Mouse (Mus musculus): ENCODE data around the gene Trem3.

Trem3 gene

DNA sequence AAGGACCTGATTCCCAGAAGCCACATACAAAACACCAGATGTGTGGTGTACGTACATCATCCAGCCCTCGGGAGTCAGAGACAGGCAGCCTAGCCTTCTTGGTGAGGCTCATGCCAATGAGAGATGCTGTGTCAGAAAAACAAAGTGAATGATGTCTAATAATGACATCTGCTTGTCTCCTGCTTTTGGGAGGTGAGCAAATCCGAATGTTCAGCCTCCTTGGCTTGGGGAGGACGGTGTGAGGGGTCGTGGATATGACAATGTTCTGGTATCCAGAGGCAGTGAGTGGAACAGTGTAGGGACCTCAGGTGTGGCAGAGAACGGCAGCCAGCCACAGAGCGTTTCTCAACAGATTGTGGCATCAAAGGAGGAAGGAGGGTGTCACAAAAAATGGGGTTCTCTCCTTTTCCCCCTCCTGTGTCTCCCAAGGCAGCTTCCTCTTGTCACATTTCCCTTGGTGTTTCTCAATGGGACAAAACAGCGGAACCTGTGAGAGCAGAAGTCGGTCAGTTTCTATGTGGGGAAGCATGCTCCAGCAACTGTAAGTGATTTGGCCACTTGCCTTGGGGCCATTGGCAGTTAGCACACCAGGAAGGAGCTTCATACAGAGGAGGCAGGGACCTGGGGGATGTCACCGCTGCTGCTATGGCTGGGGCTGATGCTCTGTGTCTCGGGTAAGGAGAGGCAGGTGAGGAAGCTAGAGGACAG, at the start of gene Trem3:
TSS of gene Trem3 (plus strand) at position 557 of the 708 bp plus-strand sequence.
- peak; percentile 20 to 49 for DNase-seq (ENCODE audit: low spot score in 2 of 2)

- DNase-seq (ENCODE audit: low spot score in 2 of 2) = no peak
Observed at GRCm38 (mm10) chr17:48203086-48203485, 44.5 kb upstream of the Trem3 start.

DNA sequence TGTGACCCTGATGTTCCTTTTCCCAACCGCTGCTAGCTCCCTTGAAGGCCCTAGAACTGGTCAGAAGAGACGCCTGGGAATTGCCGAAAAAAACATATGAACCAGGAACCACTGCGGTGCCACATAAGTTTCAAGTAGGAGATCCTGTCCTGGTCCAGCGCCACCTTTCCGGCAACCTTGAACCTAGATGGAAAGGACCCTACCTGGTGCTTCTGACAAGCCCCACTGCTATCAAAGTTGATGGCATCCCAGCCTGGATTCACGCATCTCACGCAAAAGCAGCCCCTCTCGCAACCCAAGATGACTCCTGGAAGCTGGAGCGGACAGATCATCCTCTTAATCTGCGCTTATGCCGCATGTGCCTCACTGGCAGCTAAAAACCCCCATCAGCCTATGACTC, 35.0 kb upstream of the Trem3 start:
- DNase-seq (ENCODE audit: low spot score in 2 of 2) = no peak

- no peak for DNase-seq (ENCODE audit: low spot score in 2 of 2)
Observed at GRCm38 (mm10) chr17:48213511-48213910, 34.1 kb upstream of the Trem3 start.

DNA sequence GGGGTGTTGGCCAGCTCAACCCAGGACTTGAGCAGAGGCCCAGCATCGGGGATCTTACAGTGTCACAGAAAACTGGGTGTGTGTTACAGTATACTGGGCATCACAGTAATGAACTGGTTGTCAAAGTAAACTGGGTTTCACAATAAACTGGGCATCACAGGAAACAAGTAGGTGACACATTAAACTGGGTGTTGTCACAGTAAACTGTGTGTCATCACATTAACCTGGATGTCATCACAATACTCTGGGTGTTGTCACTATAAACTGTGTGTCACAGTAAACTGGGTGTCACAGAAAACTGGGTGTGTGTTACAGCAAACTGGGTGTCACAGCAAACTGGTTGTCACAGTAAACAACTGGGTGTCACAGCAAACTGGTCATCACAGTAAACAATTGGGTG, 32.1 kb upstream of the Trem3 start:
- DNase-seq (ENCODE audit: low spot score in 2 of 2) = no peak

DNA sequence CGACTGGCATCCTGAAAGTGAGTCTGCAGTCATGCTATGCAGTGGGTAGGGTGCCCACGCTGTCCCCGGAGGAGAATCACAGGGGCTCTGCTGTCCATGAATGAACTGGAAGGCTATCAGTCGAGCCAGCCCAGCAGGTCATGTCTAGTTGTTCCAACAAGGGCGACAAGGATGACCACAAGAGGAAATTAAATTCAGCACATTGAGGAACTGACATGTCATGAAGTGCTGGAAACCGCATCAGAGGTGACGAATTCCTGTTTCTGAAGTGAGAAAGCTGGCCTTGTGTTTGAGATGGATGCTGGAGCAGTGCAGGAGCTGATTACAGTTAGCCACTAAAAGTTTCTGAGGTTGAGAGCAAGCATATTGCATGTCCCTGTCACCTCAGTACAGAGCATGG, 16.9 kb upstream of the Trem3 start:
- DNase-seq (ENCODE audit: low spot score in 2 of 2) = peak in 1 of 2 experiments; percentile 9

DNA sequence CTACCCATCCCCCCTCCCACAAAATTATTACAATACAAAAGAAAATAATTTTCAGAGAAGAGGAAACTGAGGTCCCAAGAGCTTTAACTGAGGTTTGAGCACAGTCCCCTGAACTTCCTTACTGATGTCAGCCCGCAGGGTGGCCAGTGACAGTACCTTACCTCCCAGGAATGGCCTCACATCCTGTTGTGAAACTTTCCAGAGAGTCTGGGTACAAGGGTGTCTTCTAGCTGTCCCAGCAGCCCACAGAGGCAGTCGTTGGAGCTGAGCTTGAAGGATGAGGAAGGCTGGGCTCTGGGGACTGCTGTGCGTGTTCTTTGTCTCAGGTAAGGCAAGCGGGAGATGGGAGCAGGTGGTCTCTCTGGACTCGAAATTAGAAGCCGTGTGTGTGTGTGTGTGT, 15.1 kb upstream of the Trem3 start, which contains the start of gene Trem1:
TSS of gene Trem1 (plus strand) at position 251 of the 400 bp plus-strand sequence.
- peak; percentile 32 to 44 for DNase-seq (ENCODE audit: low spot score in 2 of 2)

DNA sequence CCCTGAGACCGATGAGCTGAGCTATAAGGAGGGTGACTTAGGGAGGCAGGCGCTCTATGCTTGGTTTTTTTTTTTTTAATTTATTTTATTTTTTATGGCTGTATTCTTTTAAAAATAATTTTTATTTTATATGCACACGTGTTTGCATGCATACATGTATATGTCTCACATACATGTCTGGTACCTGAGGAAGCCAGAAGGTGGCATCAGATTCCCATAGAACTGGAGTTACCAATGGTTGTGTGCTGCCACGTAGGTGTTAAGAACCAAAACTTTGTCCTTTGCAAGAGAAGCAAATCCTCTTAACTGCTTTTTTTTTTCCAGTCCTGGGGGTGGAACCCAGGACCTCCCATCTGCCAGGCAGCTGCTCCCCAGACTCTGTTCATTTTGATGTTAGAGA, 13.8 kb upstream of the Trem3 start:
- no peak for DNase-seq (ENCODE audit: low spot score in 2 of 2)

- DNase-seq (ENCODE audit: low spot score in 2 of 2) = no peak
Observed at GRCm38 (mm10) chr17:48234550-48234949, 13.0 kb upstream of the Trem3 start.

- no peak for DNase-seq (ENCODE audit: low spot score in 2 of 2)
Observed at GRCm38 (mm10) chr17:48235773-48236370, 11.7 kb upstream of the Trem3 start.

DNA sequence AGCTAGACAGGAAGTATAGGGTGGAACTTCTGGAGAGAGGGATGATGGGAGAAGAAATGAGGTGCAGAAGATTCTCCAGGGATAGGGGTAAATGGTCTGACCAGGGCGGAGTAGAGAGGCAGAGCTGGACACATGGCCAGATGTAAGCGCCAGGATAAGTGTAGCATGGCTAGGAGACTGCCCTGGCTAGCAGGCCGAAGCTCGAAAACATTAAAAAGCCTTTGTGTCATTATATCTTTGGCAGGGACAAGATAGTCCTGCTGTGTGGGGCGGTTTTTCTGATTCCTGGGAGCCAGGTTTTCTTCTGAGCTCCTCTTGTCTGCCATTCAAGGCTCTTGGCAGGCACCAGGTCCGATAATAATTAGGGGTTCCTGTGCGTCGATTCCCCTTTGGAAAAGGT, 10.0 kb upstream of the Trem3 start:
- DNase-seq (ENCODE audit: low spot score in 2 of 2) = no peak

DNA sequence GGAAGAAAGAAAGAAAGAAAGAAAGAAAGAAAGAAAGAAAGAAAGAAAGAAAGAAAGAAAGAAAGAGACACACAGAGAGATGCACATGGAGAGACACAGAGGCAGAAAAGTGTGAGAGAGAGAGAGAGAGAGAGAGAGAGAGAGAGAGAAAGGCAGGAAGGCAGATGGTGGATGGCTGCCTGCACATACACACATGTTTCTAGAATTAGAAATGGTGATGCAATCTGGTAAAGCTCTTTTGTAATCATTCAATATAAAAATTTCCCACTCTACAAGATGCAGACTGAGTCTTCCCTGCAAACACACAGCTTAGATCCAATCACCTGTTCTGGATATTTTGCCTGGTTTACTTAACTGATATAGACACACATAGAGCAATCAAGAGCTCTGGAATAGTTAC, 1.5 kb downstream of the Trem3 start:
- DNase-seq (ENCODE audit: low spot score in 2 of 2) = no peak

DNA sequence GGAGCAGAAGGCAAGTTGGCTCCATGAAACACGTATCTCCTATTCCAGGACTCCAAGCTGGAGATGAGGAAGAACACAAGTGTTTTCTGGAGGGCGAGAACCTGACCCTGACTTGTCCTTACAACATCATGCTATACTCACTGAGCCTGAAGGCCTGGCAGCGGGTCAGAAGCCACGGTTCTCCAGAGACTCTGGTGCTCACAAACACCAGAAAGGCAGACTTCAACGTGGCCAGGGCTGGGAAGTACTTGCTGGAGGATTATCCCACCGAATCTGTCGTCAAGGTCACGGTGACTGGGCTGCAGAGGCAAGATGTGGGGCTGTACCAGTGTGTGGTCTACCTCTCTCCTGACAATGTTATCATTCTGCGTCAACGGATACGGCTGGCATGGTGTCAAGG, 1.9 kb downstream of the Trem3 start:
- DNase-seq (ENCODE audit: low spot score in 2 of 2) = no peak

- DNase-seq (ENCODE audit: low spot score in 2 of 2) = no peak
Observed at GRCm38 (mm10) chr17:48250631-48251030, 3.1 kb downstream of the Trem3 start.

- no peak for DNase-seq (ENCODE audit: low spot score in 2 of 2)
Observed at GRCm38 (mm10) chr17:48256575-48256974, 9.0 kb downstream of the Trem3 start.

DNA sequence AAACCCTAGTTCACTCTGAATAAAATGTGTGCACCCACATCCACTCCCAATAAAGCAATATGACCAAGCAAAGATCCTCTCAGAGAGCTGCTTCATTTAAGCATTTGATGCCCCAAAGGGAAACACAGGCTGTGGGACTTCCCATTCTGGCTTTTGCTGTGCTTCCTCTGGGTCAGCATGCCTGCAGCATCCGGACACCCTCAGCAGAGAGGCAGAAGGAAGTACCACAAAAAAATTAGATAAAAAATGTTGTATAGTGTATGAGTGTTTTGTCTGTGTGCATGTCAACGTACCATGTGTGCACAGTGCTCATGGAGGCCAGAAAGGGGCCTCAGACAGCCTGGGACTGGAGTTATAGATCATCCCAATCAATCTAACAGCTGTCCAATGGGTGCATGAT, 14.3 kb downstream of the Trem3 start:
- DNase-seq (ENCODE audit: low spot score in 2 of 2) = peak; percentile 25 to 42

DNA sequence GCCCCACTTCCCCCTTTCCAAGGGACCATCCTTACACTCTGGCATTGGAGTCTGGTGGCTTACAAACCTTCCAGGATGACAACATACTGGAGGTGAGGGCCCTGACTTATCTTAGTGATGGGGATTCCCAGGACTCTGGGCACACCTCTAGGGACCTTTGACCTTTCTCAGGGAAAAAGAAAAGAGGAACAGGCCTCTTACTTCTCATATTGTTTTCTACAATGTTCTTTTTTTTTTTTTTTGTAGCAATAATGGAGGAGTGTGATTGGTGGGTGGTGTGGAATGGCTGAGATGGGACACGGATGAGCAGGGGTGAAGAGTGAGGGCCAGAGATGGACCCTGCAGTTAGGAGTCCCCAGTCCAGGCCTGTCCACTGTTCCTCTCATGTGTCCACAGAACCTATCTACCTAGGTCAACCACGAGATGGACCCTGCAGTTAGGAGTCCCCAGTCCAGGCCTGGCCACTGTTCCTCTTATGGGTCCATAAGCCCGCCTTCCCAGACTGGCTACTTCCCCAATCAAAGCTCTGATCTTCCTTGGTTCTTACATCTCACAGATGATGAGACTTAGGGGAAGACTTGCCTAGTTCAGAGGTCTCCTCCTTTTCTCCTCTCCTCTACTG, 16.3 kb downstream of the Trem3 start, which contains the start of gene Treml4:
TSS of gene Treml4 (plus strand) at position 555 of the 622 bp plus-strand sequence.
- DNase-seq (ENCODE audit: low spot score in 2 of 2) = no peak

DNA sequence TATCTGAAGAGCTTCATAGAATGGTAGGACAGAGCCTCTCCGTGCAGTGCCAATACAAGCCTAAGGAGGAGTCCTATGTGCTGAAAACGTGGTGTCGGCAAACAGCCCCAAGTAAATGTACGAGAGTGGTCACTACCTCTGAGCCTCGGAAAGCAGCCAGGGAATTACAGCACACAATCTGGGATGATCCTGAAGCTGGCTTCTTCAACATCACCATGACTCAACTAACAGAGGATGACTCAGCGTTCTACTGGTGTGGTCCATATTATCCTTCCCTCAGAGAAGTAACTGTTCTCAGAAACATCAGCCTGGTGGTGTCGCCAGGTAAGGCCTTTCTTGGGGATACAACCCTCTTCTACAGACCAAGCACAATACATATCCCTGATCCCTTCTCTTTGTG, 17.1 kb downstream of the Trem3 start:
- DNase-seq (ENCODE audit: low spot score in 2 of 2) = no peak

DNA sequence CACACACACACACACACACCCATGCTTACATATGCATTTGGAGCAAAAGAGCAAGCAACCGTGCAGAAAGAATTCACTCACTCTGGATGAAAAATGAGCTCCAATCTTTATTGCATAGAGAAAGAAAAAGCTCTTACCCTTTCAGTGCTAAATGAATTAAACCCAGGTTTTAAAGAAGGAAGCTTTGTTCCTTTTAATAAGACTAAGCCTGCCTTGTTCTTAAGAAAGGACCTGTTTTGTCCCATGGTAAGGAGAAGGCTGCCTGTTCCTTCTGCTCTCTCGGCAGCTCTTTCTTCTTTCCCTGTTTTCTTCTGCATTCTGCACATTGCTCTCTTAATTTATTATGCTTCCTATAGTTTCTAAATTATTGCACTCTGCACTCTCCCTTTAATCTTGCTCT, 18.6 kb downstream of the Trem3 start:
- DNase-seq (ENCODE audit: low spot score in 2 of 2) = no peak

DNA sequence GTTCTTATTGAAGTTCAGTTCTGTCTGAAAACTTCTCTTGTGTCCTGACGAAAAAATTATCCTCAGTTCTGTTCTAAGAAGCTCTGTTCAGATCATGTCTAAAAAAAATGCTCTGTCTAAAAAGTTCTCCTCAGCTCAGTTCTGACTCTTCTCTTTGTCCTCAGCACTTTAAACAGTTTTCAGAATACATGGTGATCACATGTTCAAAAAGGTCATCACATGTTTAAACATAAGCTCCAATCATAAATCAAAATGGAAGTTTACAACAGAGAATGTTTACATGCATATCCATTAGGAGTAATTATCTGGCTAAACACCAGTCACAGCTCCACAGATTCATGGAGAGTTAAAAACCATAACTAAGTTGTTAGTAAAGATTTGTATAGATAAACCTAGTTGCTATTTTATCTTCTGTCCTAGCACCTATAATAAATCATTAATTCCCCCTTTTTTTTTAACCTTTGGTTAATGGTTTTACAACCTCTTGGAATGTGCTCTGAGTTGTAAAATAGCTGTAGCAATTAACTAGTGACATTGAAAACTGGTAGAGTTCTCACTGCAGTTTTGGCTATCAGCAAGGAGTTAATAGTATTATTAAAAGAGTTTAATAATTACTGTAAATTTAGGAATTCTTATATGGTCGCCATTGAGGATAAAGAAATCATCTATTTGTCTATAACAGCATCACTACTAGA, 19.2 kb downstream of the Trem3 start:
- no peak for DNase-seq (ENCODE audit: low spot score in 2 of 2)

DNA sequence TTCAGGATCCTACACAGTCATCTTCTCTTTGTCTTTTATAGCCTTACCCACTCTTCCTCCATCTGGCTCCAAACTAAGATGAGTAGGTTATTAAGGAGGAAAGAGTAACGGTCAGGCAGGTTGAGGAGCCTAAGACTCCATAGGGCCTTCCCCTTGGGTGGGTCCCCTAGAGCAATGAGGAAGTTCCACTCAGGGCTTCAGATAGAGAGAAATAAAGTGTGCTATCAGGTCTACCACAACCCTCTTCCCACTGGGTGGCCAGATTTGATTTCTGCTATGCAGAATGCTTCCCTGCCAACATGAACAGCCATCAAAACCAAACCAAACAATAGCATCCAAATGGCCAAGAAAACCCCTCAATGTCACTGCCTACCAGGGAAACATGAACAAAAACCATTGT, 20.0 kb downstream of the Trem3 start:
- DNase-seq (ENCODE audit: low spot score in 2 of 2) = peak; percentile 24 to 49

GRCm38 (mm10) chr17:48268276-48268675, 20.7 kb downstream of the Trem3 start:
- DNase-seq (ENCODE audit: low spot score in 2 of 2) = no peak
